Mouse (Mus musculus) lung, embryonic 15.5 days (tissue): ENCODE measurements around the gene Lgr4. TPM values are rescaled to one million over a fixed set of nuclear protein-coding genes. Genes with fewer than 3 reads are reported as not detected.
"Not testable (repeated sequence)": the region's sequence is repeated elsewhere in the genome, so short reads cannot be mapped to it uniquely, and the experiment has no call there.

Experiments used
- ATAC-seq: fragments of 200-750 bp; cut with Nextera tagmentation; 2 replicates; pipeline ENCODE4 v1.8.0; 2017; ENCODE audit warnings: moderate number of reproducible peaks, borderline replicate concordance; ENCODE audit not compliant: low FRiP score, low TSS enrichment; ENCODE audit errors: extremely low read depth
- H3K27ac ChIP-seq: fragments of 300-500 bp; sonication (generic); 2 replicates; pipeline ENCODE4 v1.5.1; 2015; ENCODE audit warnings: moderate library complexity, mild to moderate bottlenecking, inconsistent platforms
- H3K27me3 ChIP-seq: fragments of 300-500 bp; sonication (generic); 2 replicates; pipeline ENCODE4 v1.6.1; 2015; ENCODE audit warnings: inconsistent platforms
- H3K36me3 ChIP-seq: fragments of 300-500 bp; sonication (generic); 2 replicates; pipeline ENCODE4 v1.6.1; 2015; ENCODE audit warnings: inconsistent platforms
- H3K4me1 ChIP-seq: fragments of 300-500 bp; sonication (generic); 2 replicates; pipeline ENCODE4 v1.6.1; 2015; ENCODE audit warnings: inconsistent platforms
- H3K4me2 ChIP-seq: fragments of 300-500 bp; sonication (generic); 2 replicates; pipeline ENCODE4 v1.6.1; 2015; ENCODE audit warnings: inconsistent platforms, mild to moderate bottlenecking, moderate library complexity
- H3K4me3 ChIP-seq: fragments of 300-500 bp; sonication (generic); 2 replicates; pipeline ENCODE4 v1.5.1; 2015; ENCODE audit warnings: mild to moderate bottlenecking, inconsistent platforms
- H3K9ac ChIP-seq: fragments of 300-500 bp; sonication (generic); 2 replicates; pipeline ENCODE4 v1.6.1; 2015; ENCODE audit warnings: inconsistent platforms
- H3K9me3 ChIP-seq: fragments of 300-500 bp; sonication (generic); 2 replicates; pipeline ENCODE4 v1.6.1; 2016; ENCODE audit warnings: inconsistent platforms
- WGBS: fragments of 180-500 bp; shearing (Covaris S2); methylation state at CpG from one replicate; pipeline ENCODE4 v1.1.7; 2015; 5-methylcytosine and 5-hydroxymethylcytosine counted together
- polyA plus RNA-seq: library from polyadenylated mRNA; unstranded; fragments of >200 nt; fragmentation: Nextera tagmentation; extraction: Ambion mirVana; gene quantifications from 2 replicates; pipeline ENCODE4 v1.2.1, GENCODE M21; 2015

The Lgr4 gene
- polyA plus RNA-seq = 2.9 and 3.0 TPM in 2 replicates

GRCm38 (mm10) chr2:109917496-109918413 is at the start of gene Lgr4:
TSS of gene Lgr4 (plus strand) at chr2:109917647.
- H3K4me1 ChIP-seq = peaks cover 19% of the 10 kb centered on the region
- peak within 1 kb of the TSS; percentile 93 for H3K4me2 ChIP-seq
- H3K9me3 ChIP-seq = no peaks in the 10 kb centered on the region
- peak within 1 kb of the TSS; percentile 74 for H3K4me3 ChIP-seq
- under 1% methylated on average over 107 of the region's 111 CpGs for WGBS
- peak within 1 kb of the TSS; percentile 96 for H3K27ac ChIP-seq
- no peaks in the 10 kb centered on the region for H3K36me3 ChIP-seq
- ATAC-seq = peak; percentile 98
- H3K27me3 ChIP-seq = peaks cover 53% of the 10 kb centered on the region
- peak within 1 kb of the TSS; percentile 74 for H3K9ac ChIP-seq

GRCm38 (mm10) chr2:109879429-109879828 is 38.0 kb upstream of the Lgr4 start:
- not testable (repeated sequence) for H3K4me3 ChIP-seq, H3K27ac ChIP-seq, H3K4me1 ChIP-seq, ATAC-seq, H3K36me3 ChIP-seq, H3K27me3 ChIP-seq, H3K4me2 ChIP-seq, H3K9me3 ChIP-seq, H3K9ac ChIP-seq
- WGBS = 75% methylated on average over 4 of the region's 4 CpGs

- no peak overlapping the region for H3K9ac ChIP-seq
- H3K4me3 ChIP-seq = no peak overlapping the region
- no peaks in the 10 kb centered on the region for H3K36me3 ChIP-seq
- no peak for ATAC-seq
- H3K4me1 ChIP-seq = no peaks in the 10 kb centered on the region
- H3K9me3 ChIP-seq = no peaks in the 10 kb centered on the region
- H3K27ac ChIP-seq = no peak overlapping the region
- H3K27me3 ChIP-seq = no peaks in the 10 kb centered on the region
- no peak overlapping the region for H3K4me2 ChIP-seq
- 35% methylated on average over 2 of the region's 2 CpGs for WGBS
Observed at GRCm38 (mm10) chr2:109881111-109881510, 36.3 kb upstream of the Lgr4 start.

GRCm38 (mm10) chr2:109881625-109882024 is 35.8 kb upstream of the Lgr4 start:
- no peak for ATAC-seq
- no peak overlapping the region for H3K4me3 ChIP-seq

GRCm38 (mm10) chr2:109884106-109884505 is 33.3 kb upstream of the Lgr4 start:
- Histone ChIP-seq H3K4me1 (no peaks in the 10 kb centered on the region), H3K27me3 (no peaks in the 10 kb centered on the region), H3K9me3 (no peaks in the 10 kb centered on the region), H3K27ac (no peak overlapping the region), H3K9ac (no peak overlapping the region), H3K4me2 (no peak overlapping the region), H3K4me3 (no peak overlapping the region), H3K36me3 (no peaks in the 10 kb centered on the region)
- no peak for ATAC-seq
- whole genome bisulfite sequencing = 64% methylated on average over 4 of the region's 4 CpGs

More at GRCm38 (mm10) chr2:109881625-109882024, 35.8 kb upstream of the Lgr4 start:
- 65% methylated on average over 1 of the region's 1 CpGs for WGBS
- Histone ChIP-seq H3K9ac (no peak overlapping the region), H3K27me3 (no peaks in the 10 kb centered on the region), H3K27ac (no peak overlapping the region), H3K4me2 (no peak overlapping the region), H3K4me1 (no peaks in the 10 kb centered on the region), H3K9me3 (no peaks in the 10 kb centered on the region), H3K36me3 (no peaks in the 10 kb centered on the region)

- Histone ChIP-seq H3K9ac (no peak overlapping the region), H3K4me1 (no peaks in the 10 kb centered on the region), H3K9me3 (no peaks in the 10 kb centered on the region), H3K4me3 (no peak overlapping the region), H3K4me2 (no peak overlapping the region), H3K27ac (no peak overlapping the region), H3K27me3 (no peaks in the 10 kb centered on the region), H3K36me3 (no peaks in the 10 kb centered on the region)
- WGBS = 46% methylated on average over 4 of the region's 4 CpGs
- ATAC-seq = no peak
Observed at GRCm38 (mm10) chr2:109884507-109884906, 32.9 kb upstream of the Lgr4 start.

- no peak for ATAC-seq
- H3K4me3 ChIP-seq = peak overlapping the region; percentile 82
- peaks cover 9% of the 10 kb centered on the region for H3K36me3 ChIP-seq
- peak overlapping the region; percentile 64 for H3K4me2 ChIP-seq
- WGBS = 39% methylated on average over 4 of the region's 4 CpGs
- H3K4me1 ChIP-seq = peaks cover 11% of the 10 kb centered on the region
- no peaks in the 10 kb centered on the region for H3K9me3 ChIP-seq
- no peak overlapping the region for H3K27ac ChIP-seq
- H3K27me3 ChIP-seq = no peaks in the 10 kb centered on the region
- no peak overlapping the region; the same call in 1 of the 2 replicates for H3K9ac ChIP-seq
Observed at GRCm38 (mm10) chr2:109890068-109890467, 27.4 kb upstream of the Lgr4 start.

- WGBS = under 1% methylated on average over 38 of the region's 42 CpGs
- Histone ChIP-seq H3K27me3 (no peaks in the 10 kb centered on the region), H3K36me3 (peaks cover 14% of the 10 kb centered on the region), H3K4me3 (peak within 1 kb of the TSS; percentile 82), H3K4me2 (peak within 1 kb of the TSS; percentile 64), H3K27ac (peak within 1 kb of the TSS; percentile 89), H3K9me3 (no peaks in the 10 kb centered on the region), H3K9ac (peak within 1 kb of the TSS; percentile 94), H3K4me1 (peaks cover 11% of the 10 kb centered on the region)
- peak; percentile 100 for ATAC-seq
Observed at GRCm38 (mm10) chr2:109890597-109890996, 26.9 kb upstream of the Lgr4 start, which contains the start of gene Lin7c. TSS of gene Lin7c (plus strand) at chr2:109890853.

GRCm38 (mm10) chr2:109891031-109891430 is 26.4 kb upstream of the Lgr4 start:
- Histone ChIP-seq H3K36me3 (peaks cover 19% of the 10 kb centered on the region), H3K27ac (peak overlapping the region; percentile 89), H3K4me3 (peak overlapping the region; percentile 82), H3K4me1 (peaks cover 11% of the 10 kb centered on the region), H3K27me3 (no peaks in the 10 kb centered on the region), H3K4me2 (peak overlapping the region; percentile 64), H3K9me3 (no peaks in the 10 kb centered on the region), H3K9ac (peak overlapping the region; percentile 94)
- WGBS = under 1% methylated on average over 26 of the region's 34 CpGs
- ATAC-seq = peak; percentile 85

GRCm38 (mm10) chr2:109891471-109891870 is 26.0 kb upstream of the Lgr4 start:
- Histone ChIP-seq H3K4me3 (peak overlapping the region; percentile 82), H3K27ac (peak overlapping the region; percentile 89), H3K9me3 (no peaks in the 10 kb centered on the region), H3K4me1 (peaks cover 11% of the 10 kb centered on the region), H3K4me2 (peak overlapping the region; percentile 64), H3K9ac (peak overlapping the region; percentile 94), H3K27me3 (no peaks in the 10 kb centered on the region), H3K36me3 (peaks cover 23% of the 10 kb centered on the region)
- no peak for ATAC-seq
- WGBS = 20% methylated on average over 4 of the region's 4 CpGs

- no peaks in the 10 kb centered on the region for H3K9me3 ChIP-seq
- peaks cover 11% of the 10 kb centered on the region for H3K4me1 ChIP-seq
- no peak overlapping the region for H3K9ac ChIP-seq
- H3K36me3 ChIP-seq = peaks cover 53% of the 10 kb centered on the region
- no peak overlapping the region for H3K27ac ChIP-seq
- no peak for ATAC-seq
- no peak overlapping the region for H3K4me2 ChIP-seq
- H3K4me3 ChIP-seq = no peak overlapping the region
- no peaks in the 10 kb centered on the region for H3K27me3 ChIP-seq
- WGBS = 77% methylated on average over 7 of the region's 7 CpGs
Observed at GRCm38 (mm10) chr2:109896311-109896710, 21.1 kb upstream of the Lgr4 start.

GRCm38 (mm10) chr2:109902869-109903268 is 14.6 kb upstream of the Lgr4 start:
- ATAC-seq = no peak

More at GRCm38 (mm10) chr2:109902869-109903268, 14.6 kb upstream of the Lgr4 start:
- Histone ChIP-seq H3K27ac (no peak overlapping the region), H3K27me3 (peaks cover 11% of the 10 kb centered on the region; the same call in 1 of the 2 replicates), H3K4me1 (no peaks in the 10 kb centered on the region), H3K4me3 (no peak overlapping the region), H3K36me3 (peaks cover 23% of the 10 kb centered on the region), H3K9ac (no peak overlapping the region), H3K9me3 (no peaks in the 10 kb centered on the region), H3K4me2 (no peak overlapping the region)
- 73% methylated on average over 7 of the region's 7 CpGs for WGBS
